Mouse (Mus musculus) T-helper 17 cell (primary cell): Measurements from ENCODE around the gene Upk1b.

Source experiments
- in situ Hi-C, 2 experiments: fragments of 300-600 bp; cut with MboI, MseI; formaldehyde crosslinking; loops; 1 replicate in 1 of 2; 2 replicates in 1 of 2; pipeline ENCODE4 v1.15.1; 2025; ENCODE audit warnings: high pct_unique_total_duplicates in 2 of 2

Gene Upk1b

DNA sequence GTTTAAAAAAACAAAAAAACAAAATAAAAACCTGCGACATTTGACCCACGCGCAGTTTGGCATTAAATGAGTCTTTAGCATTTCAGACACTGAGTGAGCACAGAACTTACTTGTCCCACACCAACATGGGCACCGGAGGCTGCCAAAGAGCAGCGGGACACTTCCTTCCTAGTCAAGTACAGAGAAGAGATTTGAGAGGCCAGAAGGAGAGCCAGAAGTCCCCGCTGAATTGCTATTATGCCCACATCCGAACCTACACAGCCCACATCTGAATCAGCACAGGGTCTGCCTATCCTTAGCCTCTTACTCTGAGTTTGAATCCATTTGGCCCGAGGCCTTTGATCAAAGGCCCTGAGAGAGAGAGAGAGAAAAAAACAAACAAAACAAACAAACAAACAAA lies 75.9 kb downstream of the Upk1b start:
- in situ Hi-C loops = loop anchor here in 1 of 2 experiments (10.0 kb wide), 1 partner anchor 99 kb away; no protein-coding TSS in a partner anchor
